Mouse (Mus musculus) megakaryocyte, embryonic 14.5 days (primary cell): ENCODE data around the gene Fhl3.

Experiments
- FLI1 ChIP-seq: IDR thresholded peaks from 2 replicates; pipeline ENCODE4 v1.6.1; 2012; ENCODE audit warnings: low read length, inconsistent platforms, mixed read lengths
- GATA1 ChIP-seq: IDR thresholded peaks from 3 replicates; pipeline ENCODE4 v1.6.1; 2012; ENCODE audit warnings: mixed read lengths, low read length, inconsistent platforms, borderline replicate concordance

DNA sequence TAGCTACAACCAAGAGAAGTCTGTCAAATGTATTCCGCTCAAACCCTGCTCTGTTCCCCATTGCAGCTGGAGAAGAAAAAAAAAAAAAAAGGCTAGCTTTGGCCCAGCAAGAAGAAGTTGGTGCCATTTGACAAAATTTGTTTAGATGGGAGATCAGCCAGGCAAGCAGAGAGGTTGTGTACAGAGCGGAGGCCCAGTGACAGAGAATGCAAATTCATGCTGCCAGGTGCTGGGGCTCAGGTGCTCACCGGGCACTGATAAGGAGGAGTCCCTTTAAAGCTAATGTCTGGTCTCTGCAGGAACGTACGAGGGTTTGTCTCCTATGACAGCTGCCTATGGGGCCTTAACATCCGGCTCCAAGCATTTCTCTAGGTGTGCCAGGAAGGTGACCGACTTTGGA is 46.1 kb downstream of the Fhl3 start:
- TF ChIP-seq GATA1 (no peak), FLI1 (no peak)
